Comparison of ENCODE assay signal across 16 mouse cellular contexts in genomic region chr9:14623250-14623649, GRCm38 (mm10). TPM values are rescaled to one million over a fixed set of nuclear protein-coding genes. Genes with fewer than 3 reads are reported as not detected.
DNase-seq lines count a peak whose midpoint lies in the region; ATAC-seq and TF ChIP-seq lines count a peak whose summit lies in the region.
"Had no signal": no experiment of that assay in that cellular context is flagged by ENCODE, and none has a peak within 500 bp of the region (broad histone marks: within the 10 kb centered on the region; RNA-seq: fewer than 3 reads in every experiment).

No protein-coding gene starts in this region.

- peak; percentile 57 for ATAC-seq in limb, embryonic 13.5 days (ENCODE audit: low FRiP score, low read depth)
- ATAC-seq in midbrain, postnatal 0 days (ENCODE audit: low FRiP score) = no peak
- no peak for ATAC-seq in hindbrain, embryonic 16.5 days

- 0 out of 2 replicates have a peak, but pooled peaks have one; percentile 16 for TF ChIP-seq EP300 in heart, adult 2 months (IDR thresholded peaks at IDR 0.05; ENCODE audit: insufficient read depth, low read depth, low read length)

- H3K27ac ChIP-seq in heart, adult 2 months = peak overlapping the region; percentile 65
- no peak overlapping the region for H3K27ac ChIP-seq in heart, embryonic 10.5 days
- no peak overlapping the region; the same call in 1 of the 2 replicates for H3K27ac ChIP-seq in limb, embryonic 13.5 days
- no peak overlapping the region for H3K27ac ChIP-seq in midbrain, postnatal 0 days (ENCODE audit: low read depth, low read length)
- no peak overlapping the region for H3K27ac ChIP-seq in hindbrain, embryonic 16.5 days (ENCODE audit: low read depth, low read length)
- H3K27ac ChIP-seq: hindbrain, embryonic 14.5 days; liver, embryonic 15.5 days had no signal

- H3K4me2 ChIP-seq in limb, embryonic 13.5 days (replicated peaks) = 0 out of 2 replicates have a peak overlapping the region, but pooled peaks have one; percentile 19
- no peak overlapping the region for H3K4me2 ChIP-seq in midbrain, postnatal 0 days (ENCODE audit: low read depth, low read length, poor library complexity, severe bottlenecking)
- H3K4me2 ChIP-seq in hindbrain, embryonic 16.5 days (ENCODE audit: low read length) = no peak overlapping the region
- H3K4me2 ChIP-seq: hindbrain, embryonic 14.5 days; liver, embryonic 15.5 days; midbrain, embryonic 11.5 days had no signal

- intact Hi-C loops in heart, adult 2 months (cut with DNase I) = no loop called here

- WGBS in heart, adult 2 months = 31% methylated on average over 5 of the region's 5 CpGs
- 66% methylated on average over 5 of the region's 5 CpGs for WGBS in heart, embryonic 10.5 days
- WGBS in limb, embryonic 13.5 days = 40% methylated on average over 5 of the region's 5 CpGs
- 45% methylated on average over 5 of the region's 5 CpGs for WGBS in midbrain, postnatal 0 days
- 59% methylated on average over 5 of the region's 5 CpGs for WGBS in hindbrain, embryonic 16.5 days

- no peak for TF ChIP-seq POLR2A in heart, adult 2 months (IDR thresholded peaks at IDR 0.05; ENCODE audit: insufficient read depth, low read depth, low read length)

- H3K9me3 ChIP-seq in heart, embryonic 10.5 days = no peaks in the 10 kb centered on the region
- no peaks in the 10 kb centered on the region for H3K9me3 ChIP-seq in limb, embryonic 13.5 days
- H3K9me3 ChIP-seq in midbrain, postnatal 0 days (ENCODE audit: low read length) = no peaks in the 10 kb centered on the region
- no peaks in the 10 kb centered on the region for H3K9me3 ChIP-seq in hindbrain, embryonic 16.5 days (ENCODE audit: control insufficient read depth, low read length)
- H3K9me3 ChIP-seq: liver, embryonic 15.5 days had no signal

- peak; percentile 51 to 59 for DNase-seq in heart, adult 2 months
- no peak for DNase-seq in heart, embryonic 10.5 days (ENCODE audit: low spot score)
- DNase-seq in NIH3T3 (ENCODE audit: low read depth) = peak; percentile 23
- DNase-seq in gastrocnemius, adult 18-20 months (ENCODE audit: low spot score) = peak; percentile 66
- DNase-seq in midbrain, postnatal 0 days (ENCODE audit: low spot score) = no peak
- no peak for DNase-seq in ovary, postnatal 10 days (ENCODE audit: low spot score)
- DNase-seq: B cell, adult 2 months; cerebellum, adult 2 months; kidney, adult 8-10 months; kidney, postnatal 36 days; thymus, adult 18-20 months had no signal

- H3K4me1 ChIP-seq in heart, adult 2 months (ENCODE audit: control insufficient read depth, insufficient read depth, low read length) = peaks cover 16% of the 10 kb centered on the region
- peaks cover 8% of the 10 kb centered on the region; the same call in 1 of the 2 replicates for H3K4me1 ChIP-seq in heart, embryonic 10.5 days
- peaks cover 30% of the 10 kb centered on the region for H3K4me1 ChIP-seq in limb, embryonic 13.5 days
- no peaks in the 10 kb centered on the region; the same call in 1 of the 2 replicates for H3K4me1 ChIP-seq in midbrain, postnatal 0 days (ENCODE audit: insufficient read depth, low read length)
- no peaks in the 10 kb centered on the region for H3K4me1 ChIP-seq in hindbrain, embryonic 16.5 days (ENCODE audit: control insufficient read depth, insufficient read depth, low read depth, low read length)
- H3K4me1 ChIP-seq: liver, embryonic 15.5 days had no signal

- no peak overlapping the region for H3K9ac ChIP-seq in heart, adult 2 months (ENCODE audit: low read depth, low read length)
- H3K9ac ChIP-seq in limb, embryonic 13.5 days = 0 out of 2 replicates have a peak overlapping the region, but pooled peaks have one; percentile 19
- no peak overlapping the region for H3K9ac ChIP-seq in midbrain, postnatal 0 days (replicated peaks; ENCODE audit: low read length, poor library complexity, severe bottlenecking)
- H3K9ac ChIP-seq in hindbrain, embryonic 16.5 days (ENCODE audit: low read depth, low read length) = no peak overlapping the region
- H3K9ac ChIP-seq: hindbrain, embryonic 14.5 days; liver, embryonic 15.5 days had no signal

- no peak overlapping the region for H3K4me3 ChIP-seq in heart, adult 2 months
- no peak overlapping the region for H3K4me3 ChIP-seq in heart, embryonic 10.5 days
- H3K4me3 ChIP-seq in limb, embryonic 13.5 days = no peak overlapping the region
- no peak overlapping the region for H3K4me3 ChIP-seq in midbrain, postnatal 0 days (ENCODE audit: low read depth, low read length)
- no peak overlapping the region for H3K4me3 ChIP-seq in hindbrain, embryonic 16.5 days (ENCODE audit: low read length)
- H3K4me3 ChIP-seq: liver, embryonic 15.5 days had no signal

- H3K27me3 ChIP-seq in heart, adult 2 months (ENCODE audit: control insufficient read depth, insufficient read depth, low read length) = no peaks in the 10 kb centered on the region
- no peaks in the 10 kb centered on the region for H3K27me3 ChIP-seq in heart, embryonic 10.5 days (ENCODE audit: insufficient read depth, poor library complexity, severe bottlenecking)
- H3K27me3 ChIP-seq in limb, embryonic 13.5 days = no peaks in the 10 kb centered on the region
- no peaks in the 10 kb centered on the region for H3K27me3 ChIP-seq in midbrain, postnatal 0 days (ENCODE audit: insufficient read depth, low read length)
- no peaks in the 10 kb centered on the region for H3K27me3 ChIP-seq in hindbrain, embryonic 16.5 days (replicated peaks; ENCODE audit: control insufficient read depth, insufficient read depth, low read length)

- peaks cover 6% of the 10 kb centered on the region for H3K36me3 ChIP-seq in heart, adult 2 months (ENCODE audit: control insufficient read depth, insufficient read depth, low read length)
- no peaks in the 10 kb centered on the region for H3K36me3 ChIP-seq in heart, embryonic 10.5 days
- H3K36me3 ChIP-seq in limb, embryonic 13.5 days = no peaks in the 10 kb centered on the region
- H3K36me3 ChIP-seq in midbrain, postnatal 0 days (ENCODE audit: insufficient read depth, low read length) = no peaks in the 10 kb centered on the region
- H3K36me3 ChIP-seq in hindbrain, embryonic 16.5 days (ENCODE audit: control insufficient read depth, insufficient read depth, low read length) = no peaks in the 10 kb centered on the region
- H3K36me3 ChIP-seq: liver, embryonic 15.5 days had no signal

- no peaks in the 10 kb centered on the region for H3K79me2 ChIP-seq in heart, adult 2 months (replicated peaks; ENCODE audit: control insufficient read depth, insufficient read depth, low read length)

- no peak for TF ChIP-seq CTCF in heart, adult 2 months (IDR thresholded peaks at IDR 0.05)
- no peak for TF ChIP-seq CTCF in midbrain, postnatal 0 days (IDR thresholded peaks at IDR 0.05)

RNA-seq across cellular contexts. Expression of gene Amotl1, which starts 21.6 kb away (rescaled TPM):
- total RNA-seq in heart, adult 2 months (2021) = 10 to 100 TPM; 58.3 to 59.5 TPM
- 27.4 and 41.1 TPM in 2 replicates for polyA plus RNA-seq in heart, adult 2 months (2012; rRNA removed)
- polyA plus RNA-seq in heart, embryonic 10.5 days (2016; fragmentation: Nextera tagmentation; extraction: Ambion mirVana) = 16.8 and 18.6 TPM in 2 replicates
- total RNA-seq in gastrocnemius, adult 18-20 months (2021) = 100 to 1,000 TPM; 330 to 339 TPM
- polyA plus RNA-seq in limb, embryonic 13.5 days (2015; fragmentation: Nextera tagmentation; extraction: Ambion mirVana) = 33.3 and 35.3 TPM in 2 replicates
- total RNA-seq in midbrain, postnatal 0 days (2014; rRNA removed) = 26.2 and 30.8 TPM in 2 replicates
- polyA plus RNA-seq in midbrain, postnatal 0 days (2015; fragmentation: Nextera tagmentation; extraction: Ambion mirVana) = 5.4 and 5.8 TPM in 2 replicates
- polyA plus RNA-seq in hindbrain, embryonic 16.5 days (2015; fragmentation: Nextera tagmentation; extraction: Ambion mirVana) = 6.6 and 8.3 TPM in 2 replicates

Comparison
In these comparisons a context has a peak if more than half of its experiments do, and no peak if none do; other contexts are left out.
1. DNase-seq: peak in heart, adult 2 months (2 of 2), NIH3T3 (single experiment) and gastrocnemius, adult 18-20 months (single experiment); none in heart, embryonic 10.5 days (single experiment), midbrain, postnatal 0 days (single experiment) and ovary, postnatal 10 days (single experiment).